Mouse (Mus musculus): Measurements from ENCODE around the gene Cdc42bpg. TPM values are rescaled to one million over a fixed set of nuclear protein-coding genes. Genes with fewer than 3 reads are reported as not detected.
"Not testable (repeated sequence)": the region's sequence is repeated elsewhere in the genome, so short reads cannot be mapped to it uniquely, and the experiment has no call there.

Gene Cdc42bpg
- polyA plus RNA-seq, 1 experiment from 2014 or later, result 2.2 TPM

DNA sequence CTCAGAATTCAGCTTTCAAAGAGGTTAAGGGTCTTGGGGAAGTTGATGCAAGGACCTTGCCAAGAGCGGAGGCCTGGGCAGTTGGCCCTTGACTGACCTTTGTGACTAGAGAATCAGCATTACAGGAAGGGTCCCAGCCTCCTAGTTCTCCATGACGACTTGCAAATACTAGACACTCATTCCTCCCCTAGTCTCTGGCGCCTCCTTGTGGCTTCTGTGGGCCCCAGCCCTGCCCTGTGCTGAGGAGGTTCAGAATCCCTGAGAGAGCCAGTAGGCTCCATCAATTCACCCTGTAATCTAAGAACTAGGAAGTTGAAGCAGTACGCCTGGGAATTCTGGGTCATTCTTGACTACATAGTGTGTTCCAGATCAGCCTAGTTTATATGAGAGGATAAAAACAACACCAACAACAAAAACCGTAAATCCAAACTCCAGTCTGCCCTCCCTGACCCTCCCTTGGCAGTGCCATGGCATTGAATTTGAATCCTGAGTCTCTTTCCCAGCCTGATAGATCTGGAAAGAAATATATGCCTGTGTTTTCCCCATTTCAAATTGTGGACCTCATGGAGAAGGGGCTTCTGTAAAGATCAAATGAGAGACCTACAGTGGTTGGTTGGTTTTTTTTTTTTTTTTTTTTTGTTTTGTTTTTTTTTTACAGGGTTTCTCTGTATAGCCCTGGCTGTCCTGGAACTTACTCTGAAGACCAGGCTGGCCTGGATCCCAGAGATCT is 1.3 kb upstream of the Cdc42bpg start:
- no peak overlapping the region for H3K4me3 ChIP-seq (ENCODE audit: low read depth, low read length)
- no peaks in the 10 kb centered on the region for H3K27me3 ChIP-seq (ENCODE audit: control insufficient read depth, insufficient read depth, low read length)
- no peak overlapping the region for H3K9ac ChIP-seq (replicated peaks; ENCODE audit: low read depth, low read length)
- no peaks in the 10 kb centered on the region for H3K9me3 ChIP-seq (ENCODE audit: control insufficient read depth, low read depth, low read length)
- no peak overlapping the region for H3K4me2 ChIP-seq (replicated peaks; ENCODE audit: low read depth, low read length)
- whole genome bisulfite sequencing, result 28% methylated on average over 5 of the region's 5 CpGs
- no peaks in the 10 kb centered on the region; the same call in 1 of the 2 replicates for H3K36me3 ChIP-seq (ENCODE audit: control insufficient read depth, insufficient read depth, low read length)
- peak; percentile 53; the same call in 1 of the 2 replicates for ATAC-seq (ENCODE audit: insufficient number of reproducible peaks, insufficient read depth, low FRiP score, low read depth)
- H3K4me1 ChIP-seq (ENCODE audit: control insufficient read depth, insufficient read depth, low read length), result peaks cover 16% of the 10 kb centered on the region
- H3K27ac ChIP-seq (ENCODE audit: low read length), result no peak overlapping the region

DNA sequence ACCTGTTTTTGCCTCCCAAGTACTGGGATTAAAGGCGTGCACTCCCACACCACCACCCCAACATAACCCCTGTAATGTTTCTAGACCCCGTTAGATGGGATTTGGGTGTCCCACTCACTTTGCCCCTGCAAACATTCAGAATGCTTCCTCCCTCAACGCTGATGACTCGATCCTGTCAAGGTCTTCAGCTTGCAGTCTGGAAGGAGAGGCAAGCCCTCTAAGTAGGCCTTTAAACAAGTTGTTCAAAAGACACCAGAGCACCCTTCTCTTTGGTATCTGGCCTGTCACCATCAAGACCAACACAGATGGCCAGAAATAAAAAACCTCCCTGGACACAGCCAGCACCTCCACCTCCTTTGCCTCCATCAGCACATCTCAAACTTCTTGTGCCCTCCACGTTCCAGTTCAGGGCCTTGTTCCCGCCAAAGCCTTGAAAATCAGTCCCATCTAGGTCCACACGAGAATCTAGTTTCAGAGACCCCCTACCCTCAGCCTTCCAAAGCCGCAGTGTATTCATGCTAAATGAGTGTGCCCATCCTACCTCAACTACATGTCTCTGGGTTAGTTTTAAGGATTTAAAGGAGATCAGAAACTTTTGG is 640 bp upstream of the Cdc42bpg start:
- no peaks in the 10 kb centered on the region for H3K9me3 ChIP-seq (ENCODE audit: control insufficient read depth, low read depth, low read length)
- peak overlapping the region; percentile 56 for H3K4me3 ChIP-seq (ENCODE audit: low read depth, low read length)
- H3K36me3 ChIP-seq (ENCODE audit: control insufficient read depth, insufficient read depth, low read length), result peaks cover 4% of the 10 kb centered on the region; the same call in 1 of the 2 replicates
- H3K27ac ChIP-seq (ENCODE audit: low read length), result peak overlapping the region; percentile 40; the same call in 1 of the 2 replicates
- no peaks in the 10 kb centered on the region for H3K27me3 ChIP-seq (ENCODE audit: control insufficient read depth, insufficient read depth, low read length)
- peaks cover 16% of the 10 kb centered on the region for H3K4me1 ChIP-seq (ENCODE audit: control insufficient read depth, insufficient read depth, low read length)
- 61% methylated on average over 8 of the region's 8 CpGs for WGBS
- ATAC-seq (ENCODE audit: insufficient number of reproducible peaks, insufficient read depth, low FRiP score, low read depth), result no peak
- peak overlapping the region; percentile 48 for H3K4me2 ChIP-seq (replicated peaks; ENCODE audit: low read depth, low read length)
- H3K9ac ChIP-seq (replicated peaks; ENCODE audit: low read depth, low read length), result peak overlapping the region; percentile 48

DNA sequence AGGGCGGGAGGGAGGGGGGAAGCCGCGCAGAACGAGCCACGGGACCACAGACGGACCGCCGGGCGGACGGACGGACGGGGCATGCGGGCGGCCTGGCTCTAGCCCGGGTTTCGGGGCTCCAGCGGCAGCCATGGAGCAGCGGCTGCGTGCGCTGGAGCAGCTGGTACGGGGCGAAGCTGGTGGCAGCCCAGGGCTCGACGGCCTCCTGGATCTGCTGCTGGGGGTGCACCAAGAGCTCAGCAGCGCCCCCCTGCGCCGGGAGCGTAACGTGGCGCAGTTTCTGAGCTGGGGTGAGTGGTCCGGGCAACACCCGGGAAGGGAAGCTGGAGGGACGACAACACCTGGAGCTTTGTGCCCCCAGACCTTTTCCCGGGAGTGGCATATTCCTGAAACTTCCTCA is 330 bp downstream of the Cdc42bpg start:
- 0% methylated on average over 28 of the region's 34 CpGs for WGBS
- Histone ChIP-seq H3K36me3 (ENCODE audit: control insufficient read depth, insufficient read depth, low read length) (peaks cover 10% of the 10 kb centered on the region; the same call in 1 of the 2 replicates), H3K9ac (replicated peaks; ENCODE audit: low read depth, low read length) (peak overlapping the region; percentile 48; the same call in 1 of the 2 replicates), H3K4me2 (replicated peaks; ENCODE audit: low read depth, low read length) (peak overlapping the region; percentile 48), H3K27ac (ENCODE audit: low read length) (peak overlapping the region; percentile 40; the same call in 1 of the 2 replicates), H3K4me1 (ENCODE audit: control insufficient read depth, insufficient read depth, low read length) (peaks cover 16% of the 10 kb centered on the region), H3K4me3 (ENCODE audit: low read depth, low read length) (peak overlapping the region; percentile 56), H3K9me3 (ENCODE audit: control insufficient read depth, low read depth, low read length) (no peaks in the 10 kb centered on the region), H3K27me3 (ENCODE audit: control insufficient read depth, insufficient read depth, low read length) (no peaks in the 10 kb centered on the region)
- peak; percentile 70 for ATAC-seq (ENCODE audit: insufficient number of reproducible peaks, insufficient read depth, low FRiP score, low read depth)

DNA sequence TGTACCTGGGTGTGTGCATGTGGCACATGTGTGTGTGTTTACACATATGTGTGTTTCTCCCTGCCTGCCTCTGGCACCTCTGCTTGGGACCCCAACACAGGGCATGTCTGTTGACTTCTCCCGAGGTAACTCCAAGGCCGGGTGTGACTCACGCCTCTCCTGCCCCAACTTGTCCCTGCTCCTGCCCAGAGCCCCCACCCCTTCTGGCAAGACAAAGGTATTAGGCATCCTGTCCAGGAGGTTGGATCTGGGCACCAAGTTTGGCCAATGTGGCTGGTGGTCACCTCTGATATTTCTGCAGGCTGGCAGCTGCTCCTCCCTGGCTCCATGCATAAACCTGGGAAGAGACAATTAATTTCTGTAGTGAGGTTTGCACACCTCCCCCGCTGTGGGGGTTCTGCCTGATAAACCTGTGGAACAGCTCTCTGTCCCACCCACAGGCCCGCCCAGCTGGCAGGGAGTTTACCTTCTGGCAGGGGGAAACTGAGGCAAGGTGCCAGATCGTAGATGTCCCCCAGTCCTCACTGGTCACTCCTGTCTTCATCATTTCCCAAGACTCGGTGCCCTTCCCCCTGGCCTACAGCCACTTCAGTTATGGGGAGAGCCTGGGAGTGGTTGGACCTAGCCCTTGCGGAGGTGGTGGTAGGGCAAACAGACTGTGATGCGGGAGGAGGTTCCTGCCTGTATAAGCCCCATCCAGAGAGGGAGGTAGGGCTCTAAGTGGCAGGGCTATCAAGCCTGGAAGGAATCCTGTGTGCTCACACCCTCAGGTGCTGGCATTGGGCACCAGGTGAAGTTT is 1.7 kb downstream of the Cdc42bpg start:
- no peak overlapping the region for H3K9ac ChIP-seq (replicated peaks; ENCODE audit: low read depth, low read length)
- WGBS, result 59% methylated on average over 9 of the region's 9 CpGs
- peaks cover 16% of the 10 kb centered on the region for H3K4me1 ChIP-seq (ENCODE audit: control insufficient read depth, insufficient read depth, low read length)
- ATAC-seq (ENCODE audit: insufficient number of reproducible peaks, insufficient read depth, low FRiP score, low read depth), result no peak
- H3K36me3 ChIP-seq (ENCODE audit: control insufficient read depth, insufficient read depth, low read length), result peaks cover 10% of the 10 kb centered on the region; the same call in 1 of the 2 replicates
- H3K27ac ChIP-seq (ENCODE audit: low read length), result peak overlapping the region; percentile 71; the same call in 1 of the 2 replicates
- no peaks in the 10 kb centered on the region for H3K9me3 ChIP-seq (ENCODE audit: control insufficient read depth, low read depth, low read length)
- H3K27me3 ChIP-seq (ENCODE audit: control insufficient read depth, insufficient read depth, low read length), result no peaks in the 10 kb centered on the region
- H3K4me2 ChIP-seq (replicated peaks; ENCODE audit: low read depth, low read length), result peak overlapping the region; percentile 48
- H3K4me3 ChIP-seq (ENCODE audit: low read depth, low read length), result peak overlapping the region; percentile 56

DNA sequence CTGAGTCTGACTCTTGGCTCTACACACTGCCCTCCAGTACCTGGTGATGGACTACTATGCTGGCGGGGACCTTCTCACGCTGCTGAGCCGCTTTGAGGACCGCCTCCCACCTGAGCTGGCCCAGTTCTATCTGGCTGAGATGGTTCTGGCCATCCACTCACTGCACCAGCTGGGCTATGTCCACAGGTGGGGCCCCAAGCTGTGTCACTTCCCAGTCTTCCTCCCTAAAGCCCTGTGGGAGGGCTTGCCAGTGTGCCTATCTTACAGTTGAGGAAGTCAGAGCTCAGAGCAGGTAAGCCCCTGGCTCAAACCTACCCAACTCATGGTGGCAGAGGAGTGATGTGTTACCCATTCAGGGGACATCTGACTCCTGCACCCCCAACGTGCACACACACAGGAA is 3.9 kb downstream of the Cdc42bpg start:
- Histone ChIP-seq H3K4me2 (replicated peaks; ENCODE audit: low read depth, low read length) (no peak overlapping the region), H3K9ac (replicated peaks; ENCODE audit: low read depth, low read length) (no peak overlapping the region), H3K4me1 (ENCODE audit: control insufficient read depth, insufficient read depth, low read length) (peaks cover 16% of the 10 kb centered on the region), H3K9me3 (ENCODE audit: control insufficient read depth, low read depth, low read length) (no peaks in the 10 kb centered on the region), H3K4me3 (ENCODE audit: low read depth, low read length) (no peak overlapping the region), H3K27me3 (ENCODE audit: control insufficient read depth, insufficient read depth, low read length) (no peaks in the 10 kb centered on the region), H3K27ac (ENCODE audit: low read length) (no peak overlapping the region), H3K36me3 (ENCODE audit: control insufficient read depth, insufficient read depth, low read length) (peaks cover 29% of the 10 kb centered on the region)
- WGBS, result 81% methylated on average over 5 of the region's 5 CpGs
- ATAC-seq (ENCODE audit: insufficient number of reproducible peaks, insufficient read depth, low FRiP score, low read depth), result no peak

DNA sequence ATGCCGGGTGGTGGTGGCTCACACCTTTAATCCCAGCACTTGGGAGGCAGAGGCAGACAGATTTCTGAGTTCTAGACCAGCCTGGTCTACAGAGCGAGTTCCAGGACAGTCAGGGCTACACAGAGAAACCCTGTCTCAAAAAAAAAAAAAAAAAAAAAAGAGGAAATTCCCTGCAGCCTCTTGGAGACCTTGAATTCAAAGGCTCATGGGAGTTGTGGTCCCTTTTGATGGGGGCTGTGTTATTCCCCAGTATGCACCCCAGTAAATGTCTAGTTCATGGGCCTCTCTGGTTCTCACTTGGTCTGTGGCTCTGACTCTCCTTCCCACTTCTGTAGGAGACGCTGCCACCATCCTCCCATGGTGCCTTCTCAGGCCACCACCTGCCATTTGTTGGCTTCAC is 5.5 kb downstream of the Cdc42bpg start:
- not testable (repeated sequence) for H3K9ac ChIP-seq (replicated peaks; ENCODE audit: low read depth, low read length); H3K4me2 ChIP-seq (replicated peaks; ENCODE audit: low read depth, low read length); ATAC-seq (ENCODE audit: insufficient number of reproducible peaks, insufficient read depth, low FRiP score, low read depth); H3K27ac ChIP-seq (ENCODE audit: low read length); H3K9me3 ChIP-seq (ENCODE audit: control insufficient read depth, low read depth, low read length); H3K27me3 ChIP-seq (ENCODE audit: control insufficient read depth, insufficient read depth, low read length); H3K4me3 ChIP-seq (ENCODE audit: low read depth, low read length)
- 97% methylated on average over 3 of the region's 3 CpGs for WGBS
- Histone ChIP-seq H3K36me3 (ENCODE audit: control insufficient read depth, insufficient read depth, low read length) (peaks cover 42% of the 10 kb centered on the region), H3K4me1 (ENCODE audit: control insufficient read depth, insufficient read depth, low read length) (peaks cover 14% of the 10 kb centered on the region)

DNA sequence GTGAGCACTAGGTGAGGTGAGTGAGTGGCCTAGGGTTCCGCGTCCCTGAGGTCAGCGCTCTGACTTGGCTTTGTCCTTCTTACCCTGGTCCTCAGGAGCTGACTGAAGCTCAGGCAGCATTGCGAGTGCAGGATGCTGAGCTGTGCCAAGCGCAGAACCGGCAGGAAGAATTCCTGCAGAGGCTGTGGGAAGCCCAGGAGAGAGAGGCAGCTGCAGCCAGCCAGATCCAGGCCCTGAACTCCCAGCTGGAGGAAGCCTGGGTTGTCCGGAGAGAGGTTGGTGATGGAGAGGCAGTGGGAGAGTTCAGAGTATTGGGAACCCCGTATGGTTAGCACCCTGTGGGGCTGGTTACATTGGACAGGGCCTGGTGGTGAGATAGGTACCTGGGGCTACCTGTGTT is 7.5 kb downstream of the Cdc42bpg start:
- ATAC-seq (ENCODE audit: insufficient number of reproducible peaks, insufficient read depth, low FRiP score, low read depth), result no peak
- Histone ChIP-seq H3K9ac (replicated peaks; ENCODE audit: low read depth, low read length) (no peak overlapping the region), H3K36me3 (ENCODE audit: control insufficient read depth, insufficient read depth, low read length) (peaks cover 60% of the 10 kb centered on the region)

DNA sequence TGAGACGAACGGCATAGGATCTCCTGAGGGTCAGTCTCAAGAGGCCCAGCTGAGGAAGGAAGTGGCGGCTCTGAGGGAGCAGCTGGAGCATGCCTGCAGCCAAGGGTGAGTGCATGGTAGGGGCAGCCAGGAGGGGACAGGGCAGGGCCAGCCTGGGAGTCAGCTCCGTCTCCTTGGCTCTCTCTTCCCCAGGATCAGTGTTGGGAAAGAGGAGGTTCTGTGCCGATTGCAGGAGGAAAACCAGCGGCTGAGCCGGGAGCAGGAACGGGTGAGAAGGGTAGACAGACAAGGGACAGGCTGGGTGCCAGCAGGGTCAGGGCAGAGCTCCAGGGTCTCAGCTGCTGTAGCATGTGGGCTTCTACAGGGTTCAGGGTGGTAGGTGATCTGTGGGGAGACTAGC is 8.3 kb downstream of the Cdc42bpg start:
- peaks cover 60% of the 10 kb centered on the region for H3K36me3 ChIP-seq (ENCODE audit: control insufficient read depth, insufficient read depth, low read length)
- WGBS, result 76% methylated on average over 8 of the region's 8 CpGs
- no peak overlapping the region for H3K27ac ChIP-seq (ENCODE audit: low read length)
- no peaks in the 10 kb centered on the region for H3K4me1 ChIP-seq (ENCODE audit: control insufficient read depth, insufficient read depth, low read length)
- ATAC-seq (ENCODE audit: insufficient number of reproducible peaks, insufficient read depth, low FRiP score, low read depth), result no peak
- no peak overlapping the region for H3K9ac ChIP-seq (replicated peaks; ENCODE audit: low read depth, low read length)
- H3K4me2 ChIP-seq (replicated peaks; ENCODE audit: low read depth, low read length), result no peak overlapping the region
- no peaks in the 10 kb centered on the region for H3K27me3 ChIP-seq (ENCODE audit: control insufficient read depth, insufficient read depth, low read length)
- no peaks in the 10 kb centered on the region for H3K9me3 ChIP-seq (ENCODE audit: control insufficient read depth, low read depth, low read length)
- no peak overlapping the region for H3K4me3 ChIP-seq (ENCODE audit: low read depth, low read length)

More for the DNA sequence above, 7.5 kb downstream of the Cdc42bpg start:
- H3K27ac ChIP-seq (ENCODE audit: low read length), result no peak overlapping the region
- H3K4me1 ChIP-seq (ENCODE audit: control insufficient read depth, insufficient read depth, low read length), result no peaks in the 10 kb centered on the region
- no peak overlapping the region for H3K4me3 ChIP-seq (ENCODE audit: low read depth, low read length)
- no peak overlapping the region for H3K4me2 ChIP-seq (replicated peaks; ENCODE audit: low read depth, low read length)
- H3K9me3 ChIP-seq (ENCODE audit: control insufficient read depth, low read depth, low read length), result no peaks in the 10 kb centered on the region
- no peaks in the 10 kb centered on the region for H3K27me3 ChIP-seq (ENCODE audit: control insufficient read depth, insufficient read depth, low read length)
- WGBS, result 89% methylated on average over 8 of the region's 8 CpGs

All from stomach, embryonic 14.5 days (tissue).